Mouse (Mus musculus) v-Abl transformed pro-B cells (cell line): ENCODE data around the gene Kif3a.

ENCODE experiments used
- in situ Hi-C, 2 experiments: fragments of 400-800 bp; cut with MboI; formaldehyde crosslinking; loops; one replicate each; pipeline ENCODE4 v1.15.1; 2025; ENCODE audit not compliant: unreplicated experiment in 2 of 2

Gene Kif3a

DNA sequence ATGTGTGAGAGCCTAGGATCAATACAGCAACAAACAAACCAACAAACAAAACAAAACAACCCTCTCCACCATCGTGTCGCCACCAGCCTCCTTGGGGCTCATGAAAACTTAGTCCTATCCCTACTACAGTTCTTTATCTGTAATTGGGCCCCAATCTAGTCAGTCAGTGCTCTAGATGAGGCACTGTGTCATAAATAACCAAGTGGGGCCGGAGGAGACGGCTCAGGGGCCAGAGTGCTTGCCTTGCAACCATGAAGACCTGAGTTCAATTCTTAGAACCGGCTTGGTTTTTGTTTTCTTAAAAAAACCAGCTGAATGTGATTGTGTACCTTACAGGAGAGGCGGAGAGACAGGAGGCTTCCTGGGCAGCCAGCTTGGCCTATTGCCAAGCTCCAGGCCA lies 48.0 kb downstream of the Kif3a start:
- in situ Hi-C loops: no loop called here

DNA sequence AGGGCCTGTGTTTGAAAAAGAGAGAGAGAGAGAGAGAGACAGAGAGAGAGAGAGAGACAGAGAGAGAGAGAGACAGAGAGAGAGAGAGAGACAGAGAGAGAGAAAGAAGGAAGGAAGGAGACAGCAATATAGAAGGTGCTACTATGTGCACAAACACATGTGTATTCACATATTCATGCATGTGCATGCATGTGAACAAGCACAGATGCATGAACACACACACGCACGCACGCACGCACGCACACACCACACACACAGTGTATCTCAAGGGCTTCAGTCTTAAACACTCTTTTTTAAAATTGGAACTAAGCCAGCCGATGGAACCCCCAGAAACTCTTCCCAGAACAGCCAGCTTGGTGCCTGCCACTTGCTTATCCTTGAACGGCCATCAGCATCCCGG lies 48.4 kb downstream of the Kif3a start:
- in situ Hi-C loops: no loop called here

DNA sequence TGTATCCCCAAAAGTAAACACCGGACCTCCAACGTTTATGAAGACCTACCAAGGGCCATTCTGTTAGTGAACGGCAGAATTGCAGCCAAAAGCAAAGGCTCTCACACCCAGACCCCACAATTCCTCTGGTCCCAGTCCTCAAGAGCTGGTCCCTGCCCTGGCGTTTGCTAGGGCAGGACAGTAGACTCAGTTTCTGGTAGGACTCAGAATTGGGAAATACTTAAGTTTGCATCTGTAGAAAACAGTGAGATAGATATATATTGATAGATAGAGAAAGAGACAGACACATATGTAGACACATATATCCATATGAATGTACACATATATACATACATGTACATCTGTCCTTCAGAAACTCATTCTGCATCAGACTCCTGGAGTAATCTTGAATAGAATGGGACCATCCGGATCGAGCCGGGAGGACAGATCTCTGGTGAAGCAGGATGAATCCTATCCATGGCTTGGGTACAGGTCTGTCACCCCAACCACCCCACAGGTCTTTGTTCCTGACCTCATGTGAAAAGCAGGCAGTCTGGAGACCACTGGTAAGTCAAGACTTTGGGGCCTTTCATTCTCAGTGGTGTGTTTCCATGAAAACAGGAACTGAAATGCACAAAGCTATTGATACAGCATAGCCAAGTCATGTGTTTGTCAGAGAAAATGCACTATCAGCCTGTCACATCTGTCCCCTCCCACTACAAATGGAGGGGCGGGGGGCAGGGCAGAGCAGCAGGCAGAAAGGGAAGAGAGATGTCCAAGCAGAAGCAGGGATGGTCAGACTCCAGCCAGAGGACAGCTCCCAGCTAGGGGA lies 49.8 kb downstream of the Kif3a start:
- in situ Hi-C loops: no loop called here

DNA sequence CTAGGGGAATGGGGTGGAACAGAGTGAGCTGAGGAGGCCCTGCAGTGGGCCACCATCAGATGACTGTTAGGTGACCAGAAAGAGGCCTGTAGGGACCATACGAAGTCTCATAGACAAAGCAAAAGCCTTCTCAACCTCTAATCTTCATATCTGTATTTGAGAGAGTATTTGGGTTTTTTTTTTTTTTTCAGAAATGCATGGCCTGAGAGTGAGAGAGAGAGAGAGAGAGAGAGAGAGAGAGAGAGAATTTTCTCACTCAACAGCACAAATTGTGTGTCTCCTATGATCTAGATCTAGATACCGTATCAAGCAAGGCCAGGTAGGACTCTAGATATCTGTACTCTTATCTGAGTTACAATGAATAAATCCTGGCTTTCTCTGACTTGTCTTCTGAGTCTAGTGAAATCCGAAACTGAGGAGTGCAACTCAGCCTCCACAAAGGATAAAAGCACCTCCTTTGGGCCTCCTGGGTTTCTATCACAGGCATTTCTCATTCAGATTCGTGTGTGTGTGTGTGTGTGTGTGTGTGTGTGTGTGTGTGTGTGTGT lies 50.5 kb downstream of the Kif3a start:
- in situ Hi-C loops: no loop called here

DNA sequence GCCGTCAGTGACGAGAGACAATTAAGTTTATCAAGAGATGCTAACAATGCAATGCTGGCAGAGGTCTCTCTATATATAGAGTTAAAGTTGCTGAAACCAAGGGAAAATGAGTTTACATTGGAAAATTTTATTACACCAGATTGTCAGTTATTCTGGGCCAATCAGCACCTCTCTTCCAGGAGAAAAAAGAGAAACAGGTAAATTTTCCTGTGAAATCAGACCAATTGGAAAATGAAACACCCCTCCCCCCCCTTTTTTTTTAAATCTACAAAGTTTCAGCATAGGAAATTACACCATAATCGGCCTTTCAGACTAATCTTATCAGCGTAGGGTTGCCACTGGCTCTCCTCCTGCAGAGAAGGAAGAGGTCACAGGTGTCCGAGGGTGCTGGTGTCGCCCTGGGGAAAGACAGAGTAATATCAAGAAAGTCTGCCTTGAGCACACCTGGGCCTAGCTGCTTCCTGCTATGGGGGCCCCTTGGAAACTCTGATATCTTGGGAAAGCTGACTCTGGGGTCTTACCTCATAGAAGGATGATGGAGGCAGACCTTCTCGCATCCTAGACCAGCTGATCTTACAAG lies 51.5 kb downstream of the Kif3a start, which contains the start of gene Il4:
Il4 (minus strand) TSS at position 51 of the 580 bp plus-strand sequence.
- in situ Hi-C loops: no loop called here

DNA sequence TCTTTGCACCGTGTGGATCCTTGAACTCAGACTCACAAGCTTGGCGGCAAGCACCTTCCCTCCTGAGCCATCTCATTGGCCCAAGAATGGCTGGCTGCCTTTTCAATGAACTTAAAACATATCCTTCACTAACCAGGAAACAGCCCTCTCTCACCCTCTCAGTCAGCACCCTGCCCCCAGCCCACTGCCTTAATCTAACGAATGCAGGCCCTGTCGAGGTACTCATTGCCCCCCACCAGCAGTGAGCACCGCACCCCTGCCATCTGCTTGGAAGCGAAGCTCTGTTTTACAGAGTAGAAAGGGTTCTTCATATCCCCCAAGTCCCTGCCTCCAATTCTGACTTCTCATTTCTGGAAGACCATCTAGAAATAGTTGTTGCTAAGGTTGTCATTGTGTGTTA lies 52.2 kb downstream of the Kif3a start:
- in situ Hi-C loops: no loop called here

DNA sequence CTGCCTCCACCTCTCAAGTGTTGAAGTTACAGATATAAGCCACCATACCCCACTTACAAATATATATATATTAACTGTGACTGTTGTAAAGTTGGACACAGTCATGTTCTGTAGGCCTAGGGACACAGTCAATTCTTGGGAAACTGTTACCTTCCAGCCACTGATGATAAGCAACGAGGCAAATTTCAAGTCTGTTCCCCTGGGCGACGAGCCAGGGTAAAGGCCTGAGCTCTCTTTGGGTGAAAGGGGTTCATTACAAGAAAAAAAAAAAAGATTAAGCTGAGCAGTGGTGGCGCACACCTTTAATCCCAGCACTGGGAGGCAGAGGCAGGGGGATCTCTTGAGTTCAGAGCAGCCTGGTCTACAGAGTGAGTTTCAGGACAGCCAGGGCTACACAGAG lies 52.9 kb downstream of the Kif3a start:
- in situ Hi-C loops: no loop called here

DNA sequence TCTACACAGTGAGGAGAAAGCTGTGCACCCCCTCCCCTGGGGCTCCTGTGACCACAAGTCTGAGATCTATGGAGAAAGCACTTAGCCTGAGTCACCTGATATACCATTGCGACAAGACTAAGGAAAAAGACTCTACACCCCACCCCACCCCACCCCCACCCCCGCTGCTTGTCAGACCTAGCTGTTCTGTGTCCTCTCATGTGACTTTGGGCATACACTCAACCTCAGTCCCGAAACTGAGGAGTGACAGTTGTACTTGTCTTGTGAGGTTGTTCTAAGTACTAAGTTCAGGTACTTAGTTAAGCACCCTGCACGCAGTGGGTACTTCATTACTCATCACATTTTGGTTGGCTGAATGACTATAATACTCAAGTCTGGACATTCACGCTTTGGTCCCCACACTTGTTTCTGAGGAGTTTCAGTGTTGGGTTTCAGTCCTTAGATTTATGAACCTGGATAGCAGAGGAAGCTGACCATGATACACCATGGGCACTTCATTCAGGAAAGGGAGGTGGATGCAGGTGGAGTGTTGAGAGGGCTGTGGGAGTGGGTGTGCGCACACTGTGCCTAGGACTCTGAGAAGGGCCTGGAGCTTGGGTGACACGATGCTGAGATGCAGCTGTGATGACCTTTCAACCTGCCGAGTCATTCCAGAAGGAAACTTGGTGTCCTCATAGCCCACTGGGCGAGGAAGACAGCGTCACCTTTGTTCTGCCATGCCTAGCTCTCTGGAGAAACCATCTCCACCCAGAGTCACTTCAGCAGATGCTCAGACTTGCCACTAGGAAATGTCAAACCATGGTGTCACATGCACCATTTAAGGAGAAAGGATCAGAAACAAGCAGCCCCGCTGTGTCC lies 54.6 kb downstream of the Kif3a start:
- in situ Hi-C loops: no loop called here

DNA sequence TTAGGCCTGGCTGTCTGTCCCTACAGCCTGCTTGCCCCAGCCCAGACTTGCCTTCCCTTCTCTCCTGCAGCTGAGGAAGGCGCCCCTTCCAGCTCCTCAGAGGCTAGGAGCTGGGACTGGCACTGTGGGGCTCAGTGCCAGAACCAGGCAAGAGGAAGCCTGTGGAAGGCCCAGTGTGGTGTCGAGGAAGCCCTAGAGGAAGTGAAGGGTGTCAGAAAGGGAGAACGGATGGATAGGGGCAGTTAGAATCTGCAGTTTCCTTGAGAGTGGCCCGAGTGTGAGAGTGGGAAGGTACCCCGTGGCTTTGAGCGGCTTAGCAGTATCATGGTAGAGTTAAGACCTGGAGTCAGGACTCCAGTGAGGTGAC lies 55.2 kb downstream of the Kif3a start:
- in situ Hi-C loops: no loop called here

DNA sequence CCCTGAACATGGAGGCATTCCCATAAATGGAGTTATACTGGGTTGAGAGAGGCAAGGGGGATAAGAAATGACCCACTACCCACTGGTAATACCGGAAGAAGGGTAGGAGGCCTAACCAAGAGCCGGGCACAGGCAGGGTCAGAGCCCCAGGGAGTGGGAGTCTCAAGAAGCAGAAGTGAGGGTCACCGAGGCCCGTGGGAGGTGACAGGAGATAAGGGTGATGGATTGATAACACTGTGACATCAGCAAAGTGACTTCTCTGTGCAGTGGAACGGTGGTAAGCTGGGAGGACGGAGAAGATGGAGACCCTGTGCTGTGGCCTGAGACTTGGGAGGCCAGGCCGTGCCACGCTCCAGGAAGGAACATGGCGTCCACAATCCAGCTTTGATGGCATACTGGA lies 56.4 kb downstream of the Kif3a start:
- in situ Hi-C loops: no loop called here

DNA sequence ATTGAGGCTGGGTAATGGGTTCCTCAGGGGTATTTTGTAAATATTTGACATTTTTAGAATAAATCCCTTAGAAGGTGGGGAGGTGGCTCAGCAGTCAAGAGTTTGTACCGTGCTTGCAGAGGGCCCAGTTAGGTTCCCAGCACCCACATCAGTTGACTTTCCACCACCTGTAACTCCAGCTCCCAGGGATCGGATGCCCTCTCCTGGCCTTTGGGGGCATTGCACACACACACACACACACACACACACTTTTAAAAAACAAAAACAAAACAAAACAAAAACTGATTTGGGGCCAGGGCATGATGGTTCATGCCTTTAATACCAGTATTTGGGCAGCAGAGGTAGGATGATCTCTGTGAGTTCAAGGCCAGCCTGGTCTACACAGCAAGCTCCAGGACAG lies 56.9 kb downstream of the Kif3a start:
- in situ Hi-C loops: no loop called here

DNA sequence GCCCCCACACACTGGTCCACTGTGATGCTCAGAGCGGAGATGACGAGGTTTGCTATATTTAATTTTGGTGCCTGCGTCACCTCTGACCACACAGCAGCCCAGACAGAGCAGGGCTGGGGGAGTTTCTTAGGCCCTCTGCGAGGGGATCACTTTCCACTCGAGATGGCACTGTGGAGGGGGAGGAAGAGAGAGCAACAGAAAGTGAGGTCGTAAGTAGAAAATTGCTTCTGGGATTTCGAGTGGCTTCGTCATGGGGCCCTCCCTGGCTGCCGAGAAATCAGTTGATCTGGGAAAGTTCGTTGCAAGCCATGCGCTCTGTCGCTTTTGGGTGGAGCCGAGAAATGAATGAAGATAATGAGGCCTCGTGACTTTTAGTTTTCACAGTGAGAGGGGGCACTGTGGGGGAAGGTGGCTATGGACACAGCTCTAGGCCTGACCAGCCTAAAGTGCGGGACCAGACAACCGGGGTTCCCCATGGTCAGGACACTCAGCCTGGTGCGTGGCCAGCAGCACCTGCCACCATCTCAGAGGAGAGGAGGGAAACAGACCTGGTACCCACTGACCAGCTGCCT lies 59.7 kb downstream of the Kif3a start:
- in situ Hi-C loops: loop anchor here (5.0 kb wide), 1 partner anchor 160 kb away; no protein-coding TSS in a partner anchor

DNA sequence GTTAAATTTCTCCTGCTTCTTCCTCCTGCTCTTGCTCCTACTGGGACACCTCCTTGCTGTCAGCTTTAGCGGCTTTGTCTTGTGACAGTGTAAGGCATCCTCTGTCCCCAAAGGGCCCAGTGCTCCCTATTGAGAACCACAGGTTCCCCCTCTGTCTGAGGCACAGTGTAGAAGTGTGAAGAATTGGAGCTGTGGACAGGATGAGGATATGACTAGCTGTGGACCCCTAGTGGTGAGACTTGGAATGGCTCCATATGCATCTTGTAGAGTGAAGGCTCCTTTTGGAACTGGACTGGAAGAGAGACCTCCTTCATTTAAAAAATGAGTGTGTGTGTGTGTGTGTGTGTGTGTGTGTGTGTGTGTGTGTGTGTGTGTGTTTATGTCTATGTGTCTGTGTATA lies 60.7 kb downstream of the Kif3a start:
- in situ Hi-C loops: loop anchor here (5.0 kb wide), 1 partner anchor 161 kb away; no protein-coding TSS in a partner anchor

DNA sequence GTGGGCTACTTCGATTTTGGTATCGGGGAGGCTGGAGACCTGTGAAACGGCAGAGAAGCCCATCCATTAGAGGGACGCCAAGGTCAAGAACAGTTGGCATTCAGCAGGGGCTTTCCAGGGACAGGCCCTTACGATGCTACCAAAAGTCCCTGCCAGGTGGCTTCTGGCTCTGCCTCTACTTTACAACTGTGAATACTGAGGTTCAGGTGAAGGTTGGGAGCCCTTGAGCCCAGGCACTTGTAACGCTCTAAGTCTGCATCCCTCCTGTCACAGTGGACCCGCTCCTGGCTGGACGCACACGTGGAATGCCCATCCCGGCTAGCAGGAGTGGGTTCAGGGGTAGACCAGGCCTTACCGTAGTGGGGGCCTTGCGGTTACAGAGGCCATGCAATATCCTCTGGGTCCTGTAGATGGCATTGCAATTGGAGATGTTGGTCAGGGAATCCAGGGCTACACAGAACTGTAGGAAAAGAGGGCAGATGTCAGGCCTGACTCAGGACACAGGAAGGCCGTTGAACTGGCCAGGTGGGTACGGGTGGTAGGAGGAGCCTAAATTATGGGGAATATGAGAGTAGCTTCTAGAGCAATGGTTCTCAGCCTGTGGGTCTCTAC lies 65.0 kb downstream of the Kif3a start:
- in situ Hi-C loops: no loop called here

DNA sequence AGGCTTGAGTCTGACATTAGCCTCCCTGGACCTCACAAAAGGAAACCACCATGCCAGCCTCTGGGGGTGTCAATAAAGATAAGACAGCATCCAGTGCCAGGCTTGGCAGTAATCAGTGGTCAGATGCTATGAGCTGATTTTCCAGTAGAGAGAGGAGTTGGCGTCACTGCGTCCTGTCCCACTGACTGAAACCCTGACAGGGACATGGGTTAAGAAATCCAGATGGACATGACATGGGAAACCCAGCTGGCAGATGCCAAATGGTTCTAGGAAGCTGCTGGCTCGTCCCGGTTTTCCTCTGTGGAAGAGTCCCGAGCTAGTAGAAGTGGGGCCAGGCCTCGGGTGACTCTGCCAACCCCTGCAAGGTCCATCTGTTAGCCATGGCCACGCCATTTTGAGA lies 66.5 kb downstream of the Kif3a start:
- in situ Hi-C loops: no loop called here

DNA sequence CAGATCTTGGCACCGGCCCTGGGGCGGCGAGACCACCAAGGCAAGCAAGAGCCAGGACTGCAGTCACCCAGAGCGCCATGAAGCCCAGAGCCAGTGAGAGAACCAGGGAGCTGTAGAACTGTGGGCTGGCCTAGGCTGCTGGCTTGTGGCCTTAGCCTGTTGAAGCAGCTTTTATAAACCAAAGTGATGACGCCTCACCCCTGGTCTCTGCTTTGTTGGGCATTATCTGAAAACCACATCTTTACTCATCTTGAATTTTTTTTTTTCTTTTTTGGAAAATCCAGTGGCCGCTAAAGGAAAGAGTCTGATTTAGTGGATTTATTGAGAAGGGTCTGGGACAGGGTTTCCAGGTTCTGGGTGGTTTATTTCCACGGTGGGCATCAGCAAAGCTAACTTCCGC lies 67.4 kb downstream of the Kif3a start, which contains the start of gene Il13:
Il13 (minus strand) TSS at position 147 of the 400 bp plus-strand sequence.
- in situ Hi-C loops: no loop called here

DNA sequence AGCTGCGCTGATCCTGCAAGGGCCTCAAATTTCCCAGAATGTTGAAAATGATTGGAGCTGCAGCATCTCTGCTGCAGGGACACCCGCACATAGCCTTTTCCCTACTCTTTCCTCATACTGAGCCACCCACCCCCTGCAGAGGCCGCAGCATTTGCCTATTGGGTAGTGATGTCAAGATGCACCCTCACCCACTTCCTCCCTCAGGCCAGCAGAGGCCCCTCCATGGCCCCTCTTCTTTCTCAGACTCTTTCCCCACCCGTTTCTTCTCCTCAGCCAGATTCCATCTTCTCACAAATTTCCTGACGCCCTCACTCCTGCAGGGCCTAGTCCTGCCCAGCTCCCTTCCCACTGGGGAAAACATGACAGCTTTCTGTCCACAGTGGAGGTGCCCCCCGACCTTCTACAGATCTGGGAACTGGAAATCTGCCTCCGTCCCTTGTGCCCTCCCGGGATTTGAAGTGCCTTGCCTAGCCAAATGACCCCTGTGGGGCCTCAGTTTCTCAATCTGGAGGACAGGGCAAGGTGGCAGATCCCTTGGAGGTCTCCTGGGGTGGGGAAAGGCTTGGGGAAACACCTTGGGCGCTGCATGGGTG lies 68.5 kb downstream of the Kif3a start:
- in situ Hi-C loops: no loop called here

DNA sequence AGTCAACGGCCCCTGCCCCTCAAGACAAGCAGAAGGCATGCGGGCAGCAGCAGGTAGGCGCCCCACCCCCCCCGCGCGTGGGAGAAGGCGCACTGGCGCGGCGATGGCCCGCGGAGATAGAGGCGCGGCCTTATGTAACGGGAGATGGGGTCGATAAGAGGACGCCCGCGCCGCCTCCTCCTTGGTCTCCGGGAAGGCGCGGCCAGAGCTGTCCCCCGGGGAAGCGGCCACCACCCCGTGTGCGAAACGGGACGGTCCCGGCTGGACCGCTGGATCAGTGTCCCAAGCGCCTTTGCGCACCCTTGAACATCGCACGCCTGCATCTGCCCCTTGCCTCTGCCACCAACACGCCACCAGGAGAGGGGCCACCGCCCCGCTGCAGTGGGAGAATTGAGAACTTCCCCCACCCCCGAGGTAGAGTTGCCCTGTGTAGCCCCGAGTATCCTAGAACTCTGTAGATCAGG lies 69.0 kb downstream of the Kif3a start:
- in situ Hi-C loops: no loop called here

DNA sequence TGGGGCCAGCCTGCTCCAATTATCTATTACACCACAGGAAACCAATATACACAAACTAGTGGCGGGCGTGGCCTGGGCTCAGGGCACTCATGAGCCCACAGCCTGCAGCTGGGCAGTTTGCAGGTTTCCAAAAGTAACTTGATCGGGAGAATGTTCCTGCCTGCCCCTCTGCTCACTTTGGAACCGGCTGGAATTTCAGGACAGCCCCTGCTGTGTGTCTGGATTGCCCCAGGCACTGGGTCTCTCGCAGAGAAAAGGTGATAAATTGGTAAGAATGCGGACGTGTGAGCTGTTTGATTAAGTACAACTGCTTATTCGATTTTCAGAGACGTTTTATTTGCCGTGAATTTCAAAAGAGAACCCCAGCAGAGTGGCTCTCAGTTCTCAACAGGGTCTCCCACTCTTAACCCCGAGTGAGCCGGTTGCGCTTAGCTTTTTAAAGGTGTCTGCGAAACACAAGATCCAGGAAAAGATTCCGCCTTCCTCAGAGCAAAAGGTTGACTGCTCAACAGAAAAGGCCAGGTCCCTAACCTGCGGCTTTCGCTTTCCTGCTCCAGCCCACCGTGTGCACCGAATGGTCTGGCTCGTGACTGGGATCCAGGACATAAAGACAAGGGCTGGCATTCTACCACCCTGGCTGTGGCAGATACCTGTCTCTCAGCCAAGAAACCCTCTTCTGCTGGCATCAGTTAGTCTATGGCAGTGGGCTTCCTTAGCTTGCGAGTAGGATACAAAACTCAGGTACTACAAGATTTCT lies 70.0 kb downstream of the Kif3a start:
- in situ Hi-C loops: no loop called here
